Mouse (Mus musculus): ENCODE results near the gene Os9.

GRCm38 (mm10) chr10:127160728-127161127 lies 39.8 kb upstream of the Os9 start:
- TF ChIP-seq POLR2A (IDR thresholded peaks at IDR 0.05; ENCODE audit: low read depth, low read length) = no peak
- TF ChIP-seq CTCF (conservative IDR thresholded peaks at IDR 0.05; ENCODE audit: insufficient read depth, insufficient read length, low read depth, low read length) = no peak
